Mouse (Mus musculus): ENCODE measurements around the gene 1110032A03Rik.

1110032A03Rik gene

GRCm38 (mm10) chr9:50774991-50775612 is at the start of gene 1110032A03Rik, which contains the start of gene Alg9:
TSS of gene 1110032A03Rik (minus strand) at chr9:50775520.
TSS of gene Alg9 (plus strand) at chr9:50775019.
- in situ Hi-C loops (cut with MboI; ENCODE audit: unreplicated experiment in 2 of 2): loop anchor here (10.0 to 25.0 kb wide), 3 partner anchors 163 to 1788 kb away; partner anchors contain the start of genes Sdhd (in 2 of the 2), Timm8b (in 2 of the 2), Nkapd1 (in 1 of the 2) and Pih1d2 (in 1 of the 2)

- in situ Hi-C loops (cut with MboI; ENCODE audit: unreplicated experiment in 2 of 2): no loop called here
These were observed 48.6 kb upstream of the 1110032A03Rik start for GRCm38 (mm10) chr9:50823779-50824453.

GRCm38 (mm10) chr9:50822216-50822615 is 46.9 kb upstream of the 1110032A03Rik start:
- in situ Hi-C loops (cut with MboI; ENCODE audit: unreplicated experiment in 2 of 2): no loop called here

- in situ Hi-C loops (cut with MboI; ENCODE audit: unreplicated experiment in 2 of 2): no loop called here
These were observed 46.3 kb upstream of the 1110032A03Rik start for GRCm38 (mm10) chr9:50821651-50822050.

- in situ Hi-C loops (cut with MboI; ENCODE audit: unreplicated experiment in 2 of 2): no loop called here
These were observed 44.4 kb upstream of the 1110032A03Rik start for GRCm38 (mm10) chr9:50819716-50820115.

GRCm38 (mm10) chr9:50818050-50818449 is 42.7 kb upstream of the 1110032A03Rik start:
- in situ Hi-C loops (cut with MboI; ENCODE audit: unreplicated experiment in 2 of 2): no loop called here

- in situ Hi-C loops (cut with MboI; ENCODE audit: unreplicated experiment in 2 of 2): no loop called here
These were observed 41.2 kb upstream of the 1110032A03Rik start for GRCm38 (mm10) chr9:50816512-50816911.

GRCm38 (mm10) chr9:50815666-50816065 is 40.3 kb upstream of the 1110032A03Rik start:
- in situ Hi-C loops (cut with MboI; ENCODE audit: unreplicated experiment in 2 of 2): no loop called here

- in situ Hi-C loops (cut with MboI; ENCODE audit: unreplicated experiment in 2 of 2): no loop called here
These were observed 38.5 kb upstream of the 1110032A03Rik start for GRCm38 (mm10) chr9:50813796-50814195.

GRCm38 (mm10) chr9:50811746-50812145 is 36.4 kb upstream of the 1110032A03Rik start:
- in situ Hi-C loops (cut with MboI; ENCODE audit: unreplicated experiment in 2 of 2): no loop called here

GRCm38 (mm10) chr9:50811187-50811586 is 35.9 kb upstream of the 1110032A03Rik start:
- in situ Hi-C loops (cut with MboI; ENCODE audit: unreplicated experiment in 2 of 2): no loop called here

GRCm38 (mm10) chr9:50809146-50809545 is 33.8 kb upstream of the 1110032A03Rik start:
- in situ Hi-C loops (cut with MboI; ENCODE audit: unreplicated experiment in 2 of 2): no loop called here

- in situ Hi-C loops (cut with MboI; ENCODE audit: unreplicated experiment in 2 of 2): no loop called here
These were observed 33.2 kb upstream of the 1110032A03Rik start for GRCm38 (mm10) chr9:50808471-50808870.

- in situ Hi-C loops (cut with MboI; ENCODE audit: unreplicated experiment in 2 of 2): loop anchor here (5.0 kb wide), 4 partner anchors 44 to 339 kb away; partner anchors contain the start of gene Ppp2r1b (in 1 of the 2)
These were observed 27.8 kb upstream of the 1110032A03Rik start for GRCm38 (mm10) chr9:50803055-50803671.

- in situ Hi-C loops (cut with MboI; ENCODE audit: unreplicated experiment in 2 of 2): loop anchor here (5.0 kb wide), 4 partner anchors 46 to 341 kb away; partner anchors contain the start of gene Ppp2r1b (in 1 of the 2)
These were observed 25.7 kb upstream of the 1110032A03Rik start for GRCm38 (mm10) chr9:50800985-50801384.

- in situ Hi-C loops (cut with MboI; ENCODE audit: unreplicated experiment in 2 of 2): loop anchor here (5.0 to 10.0 kb wide), 2 partner anchors 354 to 1116 kb away; no protein-coding TSS in a partner anchor
These were observed 23.0 kb upstream of the 1110032A03Rik start for GRCm38 (mm10) chr9:50798368-50798767.

GRCm38 (mm10) chr9:50797641-50798040 is 22.3 kb upstream of the 1110032A03Rik start:
- in situ Hi-C loops (cut with MboI; ENCODE audit: unreplicated experiment in 2 of 2): loop anchor here (5.0 to 10.0 kb wide), 2 partner anchors 355 to 1117 kb away; no protein-coding TSS in a partner anchor

- in situ Hi-C loops (cut with MboI; ENCODE audit: unreplicated experiment in 2 of 2): loop anchor here (5.0 to 10.0 kb wide), 2 partner anchors 356 to 1118 kb away; no protein-coding TSS in a partner anchor
These were observed 21.5 kb upstream of the 1110032A03Rik start for GRCm38 (mm10) chr9:50796776-50797175.

- in situ Hi-C loops (cut with MboI; ENCODE audit: unreplicated experiment in 2 of 2): loop anchor here (5.0 to 10.0 kb wide), 2 partner anchors 357 to 1120 kb away; no protein-coding TSS in a partner anchor
These were observed 19.9 kb upstream of the 1110032A03Rik start for GRCm38 (mm10) chr9:50795266-50795665.

- in situ Hi-C loops (cut with MboI; ENCODE audit: unreplicated experiment in 2 of 2): no loop called here
These were observed 6.8 kb upstream of the 1110032A03Rik start for GRCm38 (mm10) chr9:50782155-50782554.
